Mouse (Mus musculus) olfactory bulb, adult 2 months (tissue): ENCODE measurements around the gene Eva1a.

Source experiments
- CTCF ChIP-seq: fragments of 200-500 bp; IDR thresholded peaks from 2 replicates; pipeline ENCODE4 v1.5.1; 2012; ENCODE audit warnings: low read depth, mild to moderate bottlenecking, low read length, moderate library complexity; ENCODE audit not compliant: insufficient read depth
- POLR2A ChIP-seq: fragments of 200-500 bp; IDR thresholded peaks from 2 replicates; pipeline ENCODE4 v1.6.1; 2012; ENCODE audit warnings: mild to moderate bottlenecking, low read depth, low read length, moderate library complexity; ENCODE audit not compliant: insufficient read depth

DNA sequence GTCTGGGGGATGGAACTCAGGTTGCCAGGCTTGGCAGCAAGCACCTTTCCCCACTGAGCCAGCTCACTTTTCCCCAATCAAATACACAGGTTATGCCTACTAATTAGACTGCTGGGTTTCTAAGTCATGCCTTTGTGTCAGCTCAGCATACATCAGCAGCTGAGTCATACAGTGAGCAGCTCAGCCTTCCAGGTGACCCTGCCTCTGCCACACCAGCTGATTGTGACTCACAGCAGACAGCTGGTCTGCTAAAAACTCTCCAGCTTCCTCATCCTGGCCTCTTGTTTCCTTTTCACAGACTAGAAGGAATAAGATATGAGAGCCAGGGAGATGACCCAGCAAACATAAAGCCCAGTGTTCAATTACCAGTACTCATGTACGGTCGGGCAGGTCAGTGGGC lies 84.3 kb downstream of the Eva1a start:
- TF ChIP-seq CTCF (no peak), POLR2A (no peak)
